Mouse (Mus musculus) heart, postnatal 4 days (tissue): ENCODE results near the gene Olfr656. TPM values are rescaled to one million over a fixed set of nuclear protein-coding genes. Genes with fewer than 3 reads are reported as not detected.

Source experiments
- DNase-seq: peaks from one replicate; pipeline ENCODE4 v3.0.0; 2021
- total RNA-seq, 2 experiments: library from RNA; stranded (reverse); gene quantifications; 2 replicates each; pipeline ENCODE4 v1.2.3; 2021

Olfr656 gene
- not detected for total RNA-seq

GRCm38 (mm10) chr7:104613655-104614054, at the start of gene Olfr656:
TSS of gene Olfr656 (plus strand) at chr7:104613955.
- no peak for DNase-seq

DNA sequence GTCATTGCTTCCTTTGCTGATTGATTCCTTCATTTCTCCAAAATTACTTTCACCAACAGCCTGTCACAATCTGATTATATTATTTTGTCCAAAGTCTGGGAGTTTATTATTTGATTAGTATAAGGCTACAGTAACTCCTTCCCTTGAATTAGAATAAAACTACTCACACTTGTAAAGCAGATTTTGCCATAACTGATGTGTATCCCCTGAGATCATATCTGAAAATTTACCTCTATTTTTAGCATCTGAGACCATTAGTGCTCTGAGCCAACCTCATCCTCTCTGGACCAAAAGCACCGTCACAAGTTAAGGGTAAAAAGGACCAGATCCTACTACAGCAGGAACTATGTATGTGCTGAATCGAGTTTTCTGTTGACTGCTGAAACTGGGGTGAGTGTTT, 36.7 kb upstream of the Olfr656 start, which contains the start of gene Olfr653:
Gene Olfr653 (plus strand): TSS at position 301 of the 400 bp plus-strand sequence.
- DNase-seq, result no peak

DNA sequence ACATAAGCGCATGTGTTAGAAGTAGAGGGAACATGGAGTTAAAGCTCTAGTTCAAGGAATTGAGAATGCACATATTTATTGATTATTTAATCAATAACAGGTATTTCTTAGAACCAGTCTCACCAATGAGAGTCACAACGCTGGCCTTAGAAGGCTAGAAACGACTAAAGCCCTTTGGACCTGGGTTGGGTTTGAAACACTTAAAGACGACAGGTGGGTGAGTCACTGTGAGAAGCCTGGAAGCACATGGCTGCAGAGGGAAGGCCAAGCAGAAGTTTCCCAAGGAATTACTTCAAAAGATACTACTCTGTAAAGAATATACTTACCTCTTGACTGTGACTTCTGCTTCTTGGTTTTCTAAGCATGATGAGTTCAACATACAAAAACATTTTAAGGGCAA, 32.9 kb upstream of the Olfr656 start:
- DNase-seq, result no peak

DNA sequence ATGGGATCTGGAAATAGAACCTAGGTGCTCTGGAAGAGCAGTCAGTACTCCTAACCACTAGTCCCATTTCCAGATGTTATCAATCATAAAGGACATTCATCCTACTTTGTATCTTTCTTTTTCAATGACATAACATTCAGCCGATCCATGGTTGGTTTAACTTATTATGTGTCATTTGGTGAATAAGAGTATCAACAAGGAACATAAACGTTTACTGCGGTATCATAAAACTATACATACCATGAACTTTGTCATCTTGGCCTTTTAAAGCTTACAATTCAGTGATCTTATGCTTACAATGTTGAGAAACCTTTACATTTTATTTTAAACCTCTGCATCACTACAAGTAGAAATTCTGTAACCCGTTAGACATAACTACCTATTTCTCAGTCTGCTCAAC, 32.3 kb upstream of the Olfr656 start:
- no peak for DNase-seq

DNA sequence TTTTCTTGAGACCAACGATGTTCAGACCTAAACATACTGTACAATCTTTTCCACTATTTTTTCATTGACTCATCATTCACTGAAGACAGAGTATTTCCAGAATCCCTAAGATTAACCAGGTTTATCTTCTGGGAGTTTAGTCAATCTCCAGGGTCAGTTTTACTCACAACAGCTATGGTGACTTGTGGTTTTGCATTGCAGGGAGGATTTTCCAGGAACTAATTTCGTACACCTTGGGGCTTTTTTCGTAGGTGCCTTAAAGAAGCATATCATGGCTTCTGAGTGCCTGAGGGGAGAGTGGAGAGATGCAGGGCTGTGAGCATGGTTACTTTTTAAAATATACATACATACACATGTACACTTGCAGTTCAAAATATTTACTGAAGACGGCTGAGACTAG, 27.0 kb upstream of the Olfr656 start, which contains the start of gene Olfr654:
Gene Olfr654 (plus strand): TSS at position 301 of the 400 bp plus-strand sequence.
- DNase-seq, result no peak

DNA sequence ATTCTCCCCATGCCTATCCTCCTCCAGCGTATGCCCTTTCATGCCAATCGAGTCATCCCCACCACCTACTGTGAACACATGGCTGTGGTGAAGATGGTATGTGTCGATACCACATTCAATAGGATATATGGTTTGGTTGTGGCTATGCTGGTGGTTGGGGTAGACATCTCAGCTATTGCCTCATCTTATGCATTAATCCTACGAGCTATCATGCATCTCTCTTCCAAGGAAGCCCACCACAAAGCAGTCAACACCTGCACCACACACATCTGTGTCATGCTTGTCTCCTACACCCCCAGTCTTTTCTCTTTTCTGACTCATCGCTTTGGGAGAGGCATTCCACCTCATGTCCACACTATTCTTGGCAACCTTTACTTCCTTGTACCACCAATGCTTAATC, 25.5 kb upstream of the Olfr656 start:
- no peak for DNase-seq

DNA sequence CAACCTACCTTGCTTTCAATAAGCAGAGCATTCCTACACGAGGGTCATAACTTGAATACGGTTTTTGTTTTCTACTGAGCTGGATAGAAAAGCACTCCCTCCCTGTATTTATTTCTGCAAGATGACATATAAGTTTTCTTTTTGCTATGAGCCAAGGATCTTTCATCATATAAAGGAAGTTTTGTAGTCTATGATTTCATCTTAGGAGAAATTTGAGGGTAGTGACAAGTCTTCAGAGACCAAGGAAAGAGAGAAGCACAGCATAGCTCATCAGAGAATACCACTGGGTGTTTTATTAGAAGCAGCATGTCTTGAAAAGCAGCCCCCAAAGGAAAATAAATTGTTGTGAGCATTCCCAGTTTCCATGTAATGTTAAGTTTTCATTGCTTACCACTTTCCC, 12.1 kb upstream of the Olfr656 start, which contains the start of gene Olfr655:
Gene Olfr655 (minus strand): TSS at position 101 of the 400 bp plus-strand sequence.
- no peak for DNase-seq

DNA sequence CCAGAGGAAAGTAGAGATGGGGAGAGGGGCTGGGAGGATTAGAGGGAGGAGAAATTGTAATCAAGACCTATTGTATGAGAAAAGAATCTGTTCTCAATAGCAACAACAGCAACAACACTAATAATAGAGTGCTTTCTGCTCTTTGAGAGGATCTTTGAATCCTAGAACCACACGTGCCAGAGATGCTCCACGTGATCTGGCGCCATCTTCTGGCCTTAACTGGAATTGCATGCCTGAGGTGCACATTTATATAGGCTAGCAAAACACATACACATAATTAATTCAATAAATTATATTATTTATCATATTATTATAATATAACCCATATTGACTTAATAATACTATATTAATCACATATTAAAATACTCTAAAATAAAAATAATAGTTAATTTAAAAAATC, 10.6 kb upstream of the Olfr656 start:
- peak; percentile 40 for DNase-seq

DNA sequence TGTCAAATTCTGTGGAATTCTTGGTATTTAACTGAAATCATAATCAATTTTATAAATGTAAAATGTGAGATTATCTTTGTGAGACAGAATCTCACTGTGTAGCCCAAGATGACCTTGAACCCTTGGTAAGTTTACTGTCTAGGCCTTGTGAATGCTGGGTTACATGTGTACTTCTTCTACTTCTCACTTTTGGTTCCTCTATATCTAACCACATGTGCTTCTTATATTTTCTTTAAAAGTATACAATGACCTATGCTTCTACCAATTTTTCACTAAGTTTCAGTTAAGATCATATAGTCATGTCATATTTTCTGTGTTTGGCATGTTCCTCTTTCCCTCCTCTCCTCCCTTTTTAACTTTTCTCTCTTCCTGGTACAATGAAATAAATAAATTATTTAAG, 9.0 kb upstream of the Olfr656 start:
- no peak for DNase-seq

DNA sequence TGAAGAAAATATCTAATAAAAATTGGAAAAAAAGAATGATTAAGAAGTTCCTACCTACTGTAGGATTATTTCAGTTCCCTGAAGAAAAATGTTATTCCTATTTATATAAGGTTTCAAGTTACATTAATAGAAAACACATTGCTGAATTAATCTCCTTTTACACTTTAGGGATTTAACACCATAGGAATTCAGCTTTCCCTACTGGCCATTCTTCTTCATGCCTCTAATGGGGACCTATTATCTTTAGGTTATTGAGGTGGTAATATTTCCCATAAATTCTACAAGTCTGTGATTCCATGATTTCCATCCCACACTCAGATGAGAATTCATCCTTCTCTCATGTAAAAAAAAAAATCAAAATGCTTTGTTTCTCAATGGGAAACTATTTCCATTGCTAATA, 10.7 kb downstream of the Olfr656 start, which contains the start of gene Olfr657:
Gene Olfr657 (plus strand): TSS at position 301 of the 400 bp plus-strand sequence.
- DNase-seq, result no peak

GRCm38 (mm10) chr7:104646841-104647482, 33.2 kb downstream of the Olfr656 start, which contains the start of gene Olfr658:
TSS of gene Olfr658 (minus strand) at chr7:104647305.
- DNase-seq, result peak; percentile 37

- DNase-seq, result no peak
Measured at GRCm38 (mm10) chr7:104666453-104666852, 52.7 kb downstream of the Olfr656 start, which contains the start of gene Olfr659. TSS of gene Olfr659 (plus strand) at chr7:104666753.

Other genes with a start within 250 kb of the Olfr656 start
- gene Trim30b, start 244.1 kb upstream of the Olfr656 start, total RNA-seq, result under 1 TPM in 1 of 2 experiments, not detected in 1; 0.11 TPM
- not detected for gene Trim30c, start 213.1 kb upstream of the Olfr656 start, total RNA-seq
- gene Trim30a, start 148.8 kb upstream of the Olfr656 start, total RNA-seq, result 1 to 10 TPM; 1.4 to 1.8 TPM
- gene Trim30d, start 106.1 kb upstream of the Olfr656 start, total RNA-seq, result under 1 TPM; 0.26 to 0.38 TPM
- not detected for gene Olfr651, start 63.8 kb upstream of the Olfr656 start, total RNA-seq
- gene Olfr652, start 53.1 kb upstream of the Olfr656 start, total RNA-seq, result not detected
- gene Olfr653, start 36.6 kb upstream of the Olfr656 start, total RNA-seq, result not detected
- gene Olfr654, start 26.9 kb upstream of the Olfr656 start, total RNA-seq, result not detected
- not detected for gene Olfr655, start 12.2 kb upstream of the Olfr656 start, total RNA-seq
- gene Olfr657, start 10.8 kb downstream of the Olfr656 start, total RNA-seq, result not detected
- gene Olfr658, start 33.4 kb downstream of the Olfr656 start, total RNA-seq, result not detected
- gene Olfr659, start 52.8 kb downstream of the Olfr656 start, total RNA-seq, result not detected
- gene Olfr661, start 72.5 kb downstream of the Olfr656 start, total RNA-seq, result not detected
- not detected for gene Usp17le, start 163.5 kb downstream of the Olfr656 start, total RNA-seq
- gene Usp17lb, start 228.6 kb downstream of the Olfr656 start, total RNA-seq, result not detected
- gene Usp17la, start 243.1 kb downstream of the Olfr656 start, total RNA-seq, result not detected